Mouse (Mus musculus): Measurements from ENCODE around the gene Trim63.

DNA sequence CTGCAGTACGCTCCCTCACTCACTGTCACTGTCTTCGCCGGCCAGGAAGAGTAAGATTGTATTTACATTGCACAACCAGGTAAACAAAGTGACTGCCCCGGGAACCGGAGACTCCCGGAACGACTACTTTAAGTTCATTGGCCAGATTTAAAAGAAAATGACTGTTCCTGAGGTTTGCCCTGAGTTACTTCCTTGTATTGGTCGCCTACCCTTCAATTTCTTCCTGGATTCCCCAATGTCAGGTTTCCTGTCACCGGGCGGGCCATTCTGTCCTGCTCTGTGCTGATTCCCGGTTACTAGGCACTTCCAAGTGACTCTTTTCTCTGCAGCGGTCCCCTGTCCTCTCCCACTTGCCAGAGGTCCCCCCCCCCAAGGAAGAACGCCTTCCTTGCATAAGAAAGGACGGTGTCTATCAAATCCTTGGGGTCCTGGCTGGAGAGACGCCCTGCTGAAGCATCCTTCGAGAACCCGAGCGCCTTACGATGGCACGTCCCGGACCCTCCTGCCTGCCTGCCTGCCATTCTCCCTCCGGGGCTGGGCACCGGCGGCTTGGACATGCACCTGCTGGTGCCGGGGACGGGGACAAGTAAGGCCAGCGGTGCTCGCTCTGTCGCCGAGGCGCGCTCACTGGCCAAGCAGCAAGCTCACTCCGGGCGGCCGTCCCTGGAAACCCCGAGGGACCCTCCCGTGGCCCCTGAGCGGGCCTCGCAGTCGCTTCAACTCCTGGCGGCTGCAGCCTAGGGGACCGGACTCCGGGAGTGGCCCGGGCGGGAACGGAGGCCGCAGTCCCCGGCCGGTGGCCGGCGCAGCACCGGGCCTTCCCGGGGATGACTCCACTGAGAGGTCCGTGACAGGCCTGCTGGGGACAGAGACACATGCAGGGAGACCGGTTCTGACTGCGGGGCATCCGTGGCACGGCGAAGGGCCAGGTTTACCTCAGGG, 28.4 kb upstream of the Trim63 start:
- no peak for TF ChIP-seq CTCF (IDR thresholded peaks at IDR 0.05; ENCODE audit: control insufficient read depth, insufficient read depth, insufficient read length)
- TF ChIP-seq USF1 (IDR thresholded peaks at IDR 0.05; ENCODE audit: low read depth) = no peak
- TF ChIP-seq MAX (IDR thresholded peaks at IDR 0.05) = no peak
- no peak for TF ChIP-seq MYOG (IDR thresholded peaks at IDR 0.05; ENCODE audit: control insufficient read depth, extremely low read depth, insufficient read length)
